Mouse (Mus musculus): ENCODE results near the gene Snai3. TPM values are rescaled to one million over a fixed set of nuclear protein-coding genes. Genes with fewer than 3 reads are reported as not detected.

Snai3 gene
- polyA plus RNA-seq, 1 experiment from 2014 or later, result not detected

DNA sequence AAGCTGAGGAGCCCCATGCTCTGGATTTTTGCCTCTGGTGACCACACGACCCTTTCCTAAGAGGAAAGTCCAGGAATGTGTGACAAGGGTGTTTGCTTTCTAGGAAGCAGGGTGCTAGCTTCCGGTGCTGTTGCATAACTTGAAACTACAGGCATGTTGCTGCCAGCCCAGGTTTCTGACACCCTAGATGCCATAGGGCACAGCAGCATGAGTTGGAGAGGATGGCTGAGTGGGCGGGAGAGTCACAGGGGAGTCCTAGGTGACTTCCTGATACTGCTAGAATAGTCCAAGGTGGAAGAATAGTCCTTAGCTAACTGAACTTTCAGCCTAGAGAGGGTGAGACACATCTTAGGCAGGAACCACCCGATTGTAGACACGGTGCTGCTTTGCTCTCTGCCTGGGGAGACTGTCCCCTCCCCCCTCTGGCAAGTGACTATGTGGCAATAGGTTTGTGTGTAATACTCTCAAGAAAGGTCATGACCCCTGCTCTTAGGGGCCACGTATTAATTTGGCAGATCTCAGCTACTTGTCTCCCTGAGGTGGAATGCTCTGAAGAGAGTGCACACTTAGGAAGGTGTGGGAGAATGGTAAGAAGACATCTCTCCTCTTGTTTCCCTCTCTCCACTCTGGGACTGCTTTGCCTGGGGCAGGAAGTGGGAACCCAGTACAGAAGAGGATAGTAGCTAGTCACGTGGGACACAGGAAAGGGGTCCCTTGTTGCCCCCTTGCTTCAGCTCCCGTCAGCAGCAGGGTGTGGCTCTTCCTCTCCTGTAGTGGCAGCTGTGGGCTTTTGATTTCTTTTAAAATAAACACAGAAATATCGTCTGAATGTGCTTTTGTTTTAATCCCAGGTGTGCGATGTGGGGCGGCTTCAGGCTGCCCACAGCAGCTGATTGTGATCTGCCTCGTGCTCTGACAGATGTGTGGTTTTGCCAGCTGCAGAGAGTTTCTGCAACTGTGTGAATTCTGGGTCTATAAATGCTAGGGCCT, 3.4 kb upstream of the Snai3 start:
- Histone ChIP-seq H3K27ac (ENCODE audit: low read length) (no peak overlapping the region), H3K4me3 (ENCODE audit: low read depth, low read length) (no peak overlapping the region), H3K4me1 (ENCODE audit: control insufficient read depth, insufficient read depth, low read length) (peaks cover 11% of the 10 kb centered on the region), H3K4me2 (ENCODE audit: low read length) (no peak overlapping the region), H3K36me3 (ENCODE audit: control insufficient read depth, insufficient read depth, low read length) (peaks cover 24% of the 10 kb centered on the region), H3K9ac (ENCODE audit: low read depth, low read length) (no peak overlapping the region), H3K9me3 (replicated peaks; ENCODE audit: control insufficient read depth, low read length, poor library complexity, severe bottlenecking) (no peaks in the 10 kb centered on the region), H3K27me3 (ENCODE audit: control insufficient read depth, insufficient read depth, low read depth, low read length) (peaks cover 32% of the 10 kb centered on the region)
- no peak for ATAC-seq
- 71% methylated on average over 12 of the region's 12 CpGs for WGBS

DNA sequence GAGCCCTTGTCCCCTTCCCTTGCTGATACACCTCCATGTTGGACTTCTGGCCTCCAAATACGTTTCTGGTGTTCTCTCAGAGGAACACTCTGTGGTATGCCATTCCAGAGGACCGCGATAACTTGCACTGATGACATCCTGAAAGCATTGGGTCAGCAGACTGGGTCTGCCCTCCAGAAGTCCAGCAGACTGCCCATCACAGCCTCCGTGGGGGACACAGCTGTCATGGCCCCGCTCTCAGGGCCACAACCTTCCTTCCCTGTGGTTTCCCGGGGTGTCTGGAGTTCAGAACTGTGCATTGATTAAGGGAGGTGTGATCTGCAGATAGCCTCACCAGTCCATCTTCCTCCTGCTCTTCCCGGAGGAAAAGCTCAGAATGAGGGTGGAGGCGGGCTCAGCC, 2.0 kb upstream of the Snai3 start:
- Histone ChIP-seq H3K27ac (ENCODE audit: low read length) (no peak overlapping the region), H3K9ac (ENCODE audit: low read depth, low read length) (no peak overlapping the region), H3K4me3 (ENCODE audit: low read depth, low read length) (no peak overlapping the region), H3K9me3 (replicated peaks; ENCODE audit: control insufficient read depth, low read length, poor library complexity, severe bottlenecking) (no peaks in the 10 kb centered on the region), H3K4me2 (ENCODE audit: low read length) (no peak overlapping the region), H3K4me1 (ENCODE audit: control insufficient read depth, insufficient read depth, low read length) (peaks cover 11% of the 10 kb centered on the region), H3K36me3 (ENCODE audit: control insufficient read depth, insufficient read depth, low read length) (peaks cover 16% of the 10 kb centered on the region), H3K27me3 (ENCODE audit: control insufficient read depth, insufficient read depth, low read depth, low read length) (peaks cover 37% of the 10 kb centered on the region)
- 63% methylated on average over 8 of the region's 8 CpGs for WGBS
- no peak for ATAC-seq

DNA sequence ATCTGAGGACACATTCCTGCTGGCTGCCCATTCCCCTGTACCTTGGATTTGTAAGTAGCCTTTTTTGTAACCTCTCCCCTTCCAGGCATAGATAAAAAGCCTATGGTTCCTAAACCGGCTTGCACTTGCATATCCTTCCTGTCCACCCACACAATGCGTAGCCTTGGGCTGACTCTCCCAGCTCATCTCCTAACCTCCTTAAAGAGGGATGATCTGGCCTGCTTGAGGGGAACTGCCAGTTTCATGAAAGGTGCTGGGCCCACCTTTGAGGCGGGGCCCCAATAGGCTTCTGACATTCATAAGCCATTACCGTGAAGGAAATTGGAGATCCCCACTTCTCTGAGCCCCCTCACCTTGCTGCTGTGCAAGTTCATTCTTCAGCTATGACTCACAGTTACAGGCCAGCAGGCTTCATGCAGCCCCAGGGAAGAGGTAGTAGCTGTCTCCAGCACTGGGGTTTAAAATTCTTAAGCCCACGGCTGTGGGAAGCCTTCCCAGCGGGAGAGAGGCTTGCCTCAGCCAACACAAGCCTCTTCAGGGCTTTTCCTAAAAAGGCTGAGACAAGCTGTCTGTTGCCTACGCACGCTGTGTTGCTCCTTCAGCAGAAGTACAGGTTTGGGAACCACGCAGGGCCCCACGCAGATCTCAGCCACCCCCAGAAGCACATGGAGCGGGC, 1.1 kb upstream of the Snai3 start:
- no peak overlapping the region for H3K9ac ChIP-seq (ENCODE audit: low read depth, low read length)
- H3K27ac ChIP-seq (ENCODE audit: low read length), result no peak overlapping the region
- H3K4me1 ChIP-seq (ENCODE audit: control insufficient read depth, insufficient read depth, low read length), result peaks cover 11% of the 10 kb centered on the region
- peaks cover 37% of the 10 kb centered on the region for H3K27me3 ChIP-seq (ENCODE audit: control insufficient read depth, insufficient read depth, low read depth, low read length)
- peaks cover 11% of the 10 kb centered on the region for H3K36me3 ChIP-seq (ENCODE audit: control insufficient read depth, insufficient read depth, low read length)
- H3K4me3 ChIP-seq (ENCODE audit: low read depth, low read length), result no peak overlapping the region
- no peak overlapping the region for H3K4me2 ChIP-seq (ENCODE audit: low read length)
- WGBS, result 62% methylated on average over 11 of the region's 11 CpGs
- no peak for ATAC-seq
- H3K9me3 ChIP-seq (replicated peaks; ENCODE audit: control insufficient read depth, low read length, poor library complexity, severe bottlenecking), result no peaks in the 10 kb centered on the region

DNA sequence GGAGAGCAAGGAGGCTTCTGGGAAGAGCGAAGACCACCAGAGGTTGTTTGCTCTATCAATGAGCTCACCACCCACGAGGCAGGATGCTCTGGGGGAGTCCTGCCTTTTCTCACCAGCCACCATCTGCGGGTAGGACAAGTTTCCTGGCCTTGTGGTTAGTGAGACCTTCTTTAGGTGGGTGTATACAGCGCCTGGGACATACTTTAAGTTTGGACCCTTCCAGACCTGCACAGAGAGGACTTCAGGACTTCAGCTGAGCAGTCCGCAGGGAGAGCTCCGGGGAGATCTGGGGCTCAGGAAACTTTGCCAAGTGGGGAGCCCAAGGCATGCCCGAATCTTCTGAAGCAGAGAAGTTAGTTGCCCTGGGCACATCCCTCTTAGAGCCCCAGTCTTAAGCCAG, 543 bp downstream of the Snai3 start:
- H3K27ac ChIP-seq (ENCODE audit: low read length), result no peak overlapping the region
- H3K36me3 ChIP-seq (ENCODE audit: control insufficient read depth, insufficient read depth, low read length), result no peaks in the 10 kb centered on the region
- WGBS, result 29% methylated on average over 7 of the region's 7 CpGs
- H3K9me3 ChIP-seq (replicated peaks; ENCODE audit: control insufficient read depth, low read length, poor library complexity, severe bottlenecking), result no peaks in the 10 kb centered on the region
- no peak for ATAC-seq
- H3K4me1 ChIP-seq (ENCODE audit: control insufficient read depth, insufficient read depth, low read length), result peaks cover 11% of the 10 kb centered on the region
- peaks cover 37% of the 10 kb centered on the region for H3K27me3 ChIP-seq (ENCODE audit: control insufficient read depth, insufficient read depth, low read depth, low read length)
- H3K4me3 ChIP-seq (ENCODE audit: low read depth, low read length), result peak overlapping the region; percentile 42
- no peak overlapping the region for H3K9ac ChIP-seq (ENCODE audit: low read depth, low read length)
- H3K4me2 ChIP-seq (ENCODE audit: low read length), result peak overlapping the region; percentile 90

DNA sequence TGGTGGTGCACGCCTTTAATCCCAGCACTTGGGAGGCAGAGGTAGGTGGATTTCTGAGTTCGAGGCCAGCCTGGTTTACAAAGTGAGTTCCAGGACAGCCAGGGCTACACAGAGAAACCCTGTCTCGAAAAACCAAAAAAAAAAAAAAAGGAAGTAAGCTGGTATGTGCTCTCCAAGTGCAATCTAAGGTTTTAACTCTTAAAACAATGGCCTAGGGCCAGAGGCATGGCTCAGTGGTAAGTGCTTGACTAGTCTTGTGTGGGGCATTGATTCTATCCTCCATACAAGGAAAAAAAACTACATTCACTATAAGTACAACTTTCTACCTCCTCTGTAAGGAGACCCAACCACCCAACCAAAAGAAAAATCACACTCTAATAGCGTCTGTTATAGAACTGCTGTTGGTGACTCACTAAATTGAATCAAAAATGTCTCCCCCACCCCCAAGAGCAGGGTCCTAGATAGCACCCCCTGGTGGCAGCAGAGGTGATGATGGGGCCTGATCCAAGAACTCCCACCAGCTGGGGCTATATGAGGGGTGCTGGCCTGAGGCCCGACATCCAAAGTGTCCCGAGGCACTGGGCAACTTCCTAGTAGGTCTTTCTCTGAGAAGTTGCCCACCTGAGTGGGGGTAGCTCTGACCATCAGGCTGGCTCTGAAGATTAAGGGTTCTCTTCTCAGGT, 1.2 kb downstream of the Snai3 start:
- Histone ChIP-seq H3K4me2 (ENCODE audit: low read length) (no peak overlapping the region), H3K27me3 (ENCODE audit: control insufficient read depth, insufficient read depth, low read depth, low read length) (peaks cover 37% of the 10 kb centered on the region), H3K4me1 (ENCODE audit: control insufficient read depth, insufficient read depth, low read length) (peaks cover 11% of the 10 kb centered on the region), H3K9ac (ENCODE audit: low read depth, low read length) (no peak overlapping the region), H3K4me3 (ENCODE audit: low read depth, low read length) (no peak overlapping the region), H3K9me3 (replicated peaks; ENCODE audit: control insufficient read depth, low read length, poor library complexity, severe bottlenecking) (no peaks in the 10 kb centered on the region), H3K36me3 (ENCODE audit: control insufficient read depth, insufficient read depth, low read length) (no peaks in the 10 kb centered on the region), H3K27ac (ENCODE audit: low read length) (no peak overlapping the region)
- ATAC-seq, result no peak
- 61% methylated on average over 6 of the region's 6 CpGs for WGBS

DNA sequence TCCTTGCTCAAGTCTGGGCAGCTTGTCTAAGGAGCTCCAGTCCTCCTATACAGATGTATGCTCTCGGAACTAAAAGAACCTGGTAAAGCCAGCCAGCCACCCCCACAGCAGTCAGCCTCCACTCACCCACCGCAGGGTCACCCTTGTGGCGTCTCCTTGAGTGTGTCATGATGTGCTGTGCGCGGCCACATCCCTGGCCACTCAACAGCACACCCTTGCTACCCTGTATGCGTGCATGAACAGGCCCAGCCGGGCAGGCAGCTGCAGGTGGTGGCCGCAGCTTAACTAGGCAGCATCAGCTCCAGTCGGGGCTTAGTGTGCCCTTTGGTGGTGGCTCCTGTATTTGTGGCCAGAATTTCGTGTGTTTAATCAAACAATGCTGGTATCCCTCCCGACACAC, 3.4 kb downstream of the Snai3 start:
- peaks cover 34% of the 10 kb centered on the region for H3K27me3 ChIP-seq (ENCODE audit: control insufficient read depth, insufficient read depth, low read depth, low read length)

DNA sequence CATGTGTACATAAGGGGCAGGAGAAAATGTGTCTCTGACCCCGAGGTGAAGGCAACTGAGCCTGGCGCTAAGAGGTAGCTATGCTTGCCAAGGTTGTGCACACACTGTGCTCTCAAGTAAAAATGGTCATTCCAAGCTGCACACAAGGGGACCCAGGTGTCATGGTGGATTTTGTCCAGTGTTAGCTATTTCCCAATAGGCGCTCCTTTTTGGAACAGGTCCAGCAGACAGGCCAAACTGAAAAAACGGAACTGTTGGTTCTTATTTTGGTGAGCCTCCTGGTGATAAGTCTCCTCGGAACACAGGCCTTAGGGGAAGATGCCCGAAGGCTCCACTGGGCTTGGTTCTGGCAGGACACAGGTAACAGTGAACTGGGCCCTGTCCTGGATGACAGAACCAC, 6.1 kb downstream of the Snai3 start:
- no peak overlapping the region for H3K9ac ChIP-seq (ENCODE audit: low read depth, low read length)
- H3K4me2 ChIP-seq (ENCODE audit: low read length), result no peak overlapping the region
- WGBS, result 91% methylated on average over 6 of the region's 6 CpGs
- H3K4me1 ChIP-seq (ENCODE audit: control insufficient read depth, insufficient read depth, low read length), result no peaks in the 10 kb centered on the region
- H3K27ac ChIP-seq (ENCODE audit: low read length), result no peak overlapping the region
- no peak overlapping the region for H3K4me3 ChIP-seq (ENCODE audit: low read depth, low read length)
- no peaks in the 10 kb centered on the region for H3K36me3 ChIP-seq (ENCODE audit: control insufficient read depth, insufficient read depth, low read length)
- no peak for ATAC-seq
- no peaks in the 10 kb centered on the region for H3K9me3 ChIP-seq (replicated peaks; ENCODE audit: control insufficient read depth, low read length, poor library complexity, severe bottlenecking)
- H3K27me3 ChIP-seq (ENCODE audit: control insufficient read depth, insufficient read depth, low read depth, low read length), result peaks cover 8% of the 10 kb centered on the region

More for the DNA sequence above, 3.4 kb downstream of the Snai3 start:
- Histone ChIP-seq H3K27ac (ENCODE audit: low read length) (no peak overlapping the region), H3K36me3 (ENCODE audit: control insufficient read depth, insufficient read depth, low read length) (no peaks in the 10 kb centered on the region), H3K9me3 (replicated peaks; ENCODE audit: control insufficient read depth, low read length, poor library complexity, severe bottlenecking) (no peaks in the 10 kb centered on the region), H3K4me1 (ENCODE audit: control insufficient read depth, insufficient read depth, low read length) (peaks cover 11% of the 10 kb centered on the region), H3K4me3 (ENCODE audit: low read depth, low read length) (no peak overlapping the region), H3K9ac (ENCODE audit: low read depth, low read length) (no peak overlapping the region), H3K4me2 (ENCODE audit: low read length) (no peak overlapping the region)
- ATAC-seq, result no peak
- 72% methylated on average over 11 of the region's 11 CpGs for WGBS

DNA sequence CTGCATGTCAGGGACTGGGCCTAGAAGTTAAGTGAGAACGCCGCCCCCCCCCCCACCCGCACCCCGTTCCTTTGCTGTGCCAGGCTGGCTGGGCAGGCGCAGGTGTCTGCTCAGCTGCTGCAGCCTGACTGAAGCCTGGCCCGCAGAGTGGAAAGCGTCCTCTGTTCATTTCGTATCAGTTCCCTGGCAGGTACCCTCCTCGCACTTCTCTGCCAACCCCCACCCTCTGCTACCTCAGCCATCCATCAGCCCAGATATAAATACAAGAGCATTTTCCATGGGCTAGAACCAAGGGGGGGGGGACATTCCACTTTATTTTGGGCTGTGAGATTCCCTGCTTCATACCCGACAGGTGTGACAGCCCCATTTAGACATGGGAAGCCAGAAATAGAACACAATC, 8.4 kb downstream of the Snai3 start:
- no peaks in the 10 kb centered on the region for H3K36me3 ChIP-seq (ENCODE audit: control insufficient read depth, insufficient read depth, low read length)
- H3K9me3 ChIP-seq (replicated peaks; ENCODE audit: control insufficient read depth, low read length, poor library complexity, severe bottlenecking), result no peaks in the 10 kb centered on the region
- H3K9ac ChIP-seq (ENCODE audit: low read depth, low read length), result no peak overlapping the region
- H3K4me1 ChIP-seq (ENCODE audit: control insufficient read depth, insufficient read depth, low read length), result no peaks in the 10 kb centered on the region
- H3K27ac ChIP-seq (ENCODE audit: low read length), result no peak overlapping the region
- no peaks in the 10 kb centered on the region; the same call in 1 of the 2 replicates for H3K27me3 ChIP-seq (ENCODE audit: control insufficient read depth, insufficient read depth, low read depth, low read length)
- no peak for ATAC-seq
- H3K4me3 ChIP-seq (ENCODE audit: low read depth, low read length), result no peak overlapping the region
- 88% methylated on average over 10 of the region's 10 CpGs for whole genome bisulfite sequencing
- no peak overlapping the region for H3K4me2 ChIP-seq (ENCODE audit: low read length)
